Mouse (Mus musculus) testis, adult 10 weeks (tissue): Measurements from ENCODE around the gene Rps5. TPM values are rescaled to one million over a fixed set of nuclear protein-coding genes. Genes with fewer than 3 reads are reported as not detected.

Experiments used
- polyA plus RNA-seq: library from polyadenylated mRNA; stranded (reverse); fragments of 350-450 nt; fragmentation: Illumina TruSeq; extraction: RNeasy Lipid Tissue Mini Kit (QIAGEN cat#74804); gene quantifications from one replicate; pipeline ENCODE4 v1.2.3, GENCODE M21; 2014; ENCODE audit warnings: low read depth, low replicate concordance

Gene Rps5
- 10.1 TPM for polyA plus RNA-seq

DNA sequence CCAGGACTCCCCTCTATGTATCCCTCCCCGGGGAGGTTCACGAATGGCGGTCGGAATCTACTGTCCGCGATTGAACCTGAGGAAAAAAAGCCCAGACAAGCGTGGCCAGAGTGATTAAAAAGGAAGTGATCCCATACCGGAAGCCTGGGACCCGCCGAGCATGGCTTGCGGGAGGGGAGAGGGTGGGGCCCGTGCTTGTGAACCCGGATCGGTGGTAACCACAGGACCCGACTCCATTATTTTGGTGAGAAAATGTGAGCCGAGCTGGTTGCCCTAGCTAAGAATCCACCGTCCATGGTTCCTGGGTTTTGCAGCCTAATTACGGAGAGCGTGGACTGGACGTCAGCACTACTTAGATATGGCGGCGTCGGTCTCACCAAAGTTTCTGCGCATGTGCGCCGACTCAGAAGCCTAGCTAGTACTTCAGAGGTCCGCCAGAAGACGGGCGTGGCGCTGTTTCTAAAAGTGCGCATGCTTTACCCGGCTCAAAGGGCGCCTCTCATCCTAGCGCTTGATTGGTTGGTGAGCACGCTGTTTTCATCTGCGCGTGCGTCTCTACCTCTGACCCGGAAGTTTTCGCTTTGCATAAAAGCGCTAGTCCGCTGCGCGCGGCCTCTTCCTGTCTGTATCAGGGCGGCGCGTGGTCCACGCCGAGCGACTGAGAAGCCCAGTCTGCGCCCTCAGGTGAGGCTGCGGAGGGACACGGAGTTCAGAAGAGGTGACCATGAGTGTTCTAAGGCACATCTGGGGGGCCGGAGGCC, at the start of gene Rps5:
TSS of gene Rps5 (plus strand) at position 586 of the 761 bp plus-strand sequence.

DNA sequence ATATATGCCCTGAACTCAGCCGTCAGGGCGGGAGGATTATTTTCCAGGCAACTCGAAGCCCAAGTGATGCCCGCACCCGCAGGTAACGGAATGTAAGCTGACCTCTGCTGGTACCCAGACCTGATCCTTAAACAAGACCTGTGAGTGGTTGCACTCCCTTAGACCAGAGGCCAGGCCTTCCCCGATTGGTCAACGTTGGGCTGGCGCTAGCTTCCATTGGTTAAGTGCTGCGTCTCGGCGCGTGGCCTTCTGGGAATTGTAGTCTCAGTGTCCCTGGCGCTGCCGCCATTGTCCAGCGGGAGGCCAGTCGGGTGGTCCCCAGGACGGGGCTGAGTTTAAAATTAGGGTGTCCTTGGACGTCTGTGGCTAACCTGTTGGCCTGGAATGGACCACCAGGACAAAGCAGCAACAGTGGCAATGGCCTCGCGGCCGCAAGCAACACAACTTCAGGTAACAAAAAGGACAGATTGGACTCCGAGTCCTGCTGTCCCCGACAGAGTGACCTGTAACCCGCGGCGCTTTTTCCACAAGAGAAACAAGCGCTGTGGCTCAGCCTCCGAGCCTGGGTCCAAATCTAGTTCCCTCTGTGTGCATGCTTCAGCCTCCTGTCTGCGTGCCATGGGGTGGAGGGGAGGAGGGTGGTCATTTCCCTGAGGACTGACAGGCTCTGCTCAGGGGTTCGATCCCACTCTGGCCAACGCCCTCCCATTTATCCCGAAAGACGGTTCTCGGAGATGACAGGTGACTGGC, 41.0 kb upstream of the Rps5 start, which contains the start of gene Zfp128:
TSS of gene Zfp128 (plus strand) at position 267 of the 750 bp plus-strand sequence.

DNA sequence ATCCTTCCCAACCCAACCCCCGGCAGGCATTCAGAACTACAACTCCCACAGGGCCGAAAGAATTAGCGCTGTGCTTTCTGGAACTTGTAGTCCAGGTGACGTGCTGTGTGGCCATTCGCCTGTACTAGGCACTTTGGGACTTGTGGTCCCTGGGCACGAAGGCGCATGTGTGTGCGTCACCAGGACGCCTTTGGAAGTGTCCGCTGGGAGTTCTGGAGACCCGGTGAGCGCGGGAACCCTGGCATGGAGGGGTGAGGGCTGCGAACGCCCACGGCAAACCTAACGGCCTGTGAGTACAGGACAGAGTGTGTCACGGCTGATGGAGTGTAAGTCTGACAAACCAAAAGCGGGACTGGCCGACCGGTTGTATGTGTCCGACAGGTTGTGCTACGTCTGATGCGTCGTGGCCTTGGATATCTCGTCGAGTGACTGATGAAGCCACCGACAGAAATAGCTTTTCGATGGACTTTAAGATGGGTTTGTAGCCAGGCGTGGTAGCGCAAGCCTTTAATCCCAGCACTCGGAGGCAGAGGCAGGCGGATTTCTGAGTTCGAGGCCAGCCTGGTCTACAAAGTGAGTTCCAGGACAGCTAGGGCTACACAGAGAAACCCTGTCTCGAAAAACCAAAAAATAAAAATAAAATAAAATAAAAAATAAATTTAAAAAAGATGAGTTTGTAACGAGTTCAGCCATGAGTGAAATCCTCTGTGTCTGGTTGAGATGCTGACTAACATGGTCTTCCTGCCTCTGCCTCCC, 24.3 kb upstream of the Rps5 start, which contains the start of gene Zscan22:
TSS of gene Zscan22 (plus strand) at position 161 of the 756 bp plus-strand sequence.

DNA sequence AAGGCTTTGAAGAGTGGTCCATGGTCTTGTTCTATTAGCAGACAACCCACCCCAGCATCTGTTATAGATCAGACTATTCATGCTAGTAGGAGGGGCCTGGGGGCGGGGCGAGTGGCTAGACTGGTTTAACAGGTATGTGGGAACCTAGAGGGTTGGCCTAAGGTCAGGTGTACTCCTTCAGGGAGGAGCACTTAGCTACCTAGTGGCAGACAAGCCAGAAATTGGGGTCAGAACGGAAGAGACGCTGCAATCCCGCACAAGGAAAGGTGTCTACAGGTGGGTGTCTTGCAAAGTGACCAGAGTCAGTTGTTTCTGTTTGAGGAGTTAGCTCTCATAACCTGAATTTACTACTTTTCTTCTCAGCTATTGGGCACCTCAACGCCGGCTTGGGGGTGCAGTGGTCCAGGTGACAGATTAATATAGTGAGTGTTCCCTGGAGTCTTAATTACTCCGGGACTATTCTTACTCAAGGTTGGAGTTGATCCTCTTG, 5.1 kb downstream of the Rps5 start, which contains the start of gene Rnf225:
TSS of gene Rnf225 (plus strand) at position 226 of the 490 bp plus-strand sequence.

DNA sequence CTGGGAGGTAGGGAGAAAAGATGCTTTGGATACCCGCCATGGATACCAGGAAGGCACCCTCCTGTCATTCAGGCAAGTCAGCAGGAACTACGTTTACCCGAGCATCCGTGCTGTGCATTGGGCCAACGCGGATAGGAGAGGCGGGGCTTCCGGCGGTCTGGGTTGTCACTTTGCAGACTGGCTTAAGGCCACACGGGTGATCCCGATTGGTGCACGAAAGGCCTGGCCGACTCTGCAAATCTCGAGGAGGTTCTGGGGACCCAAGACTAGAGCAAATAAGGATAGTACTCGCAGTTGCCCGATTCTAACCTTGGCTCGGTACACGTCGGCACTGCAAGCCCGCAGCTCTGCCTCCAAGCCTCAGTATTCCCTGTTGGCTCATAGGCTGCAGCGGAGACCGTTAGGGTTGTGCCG, 43.6 kb downstream of the Rps5 start, which contains the start of gene Zfp324:
TSS of gene Zfp324 (plus strand) at position 161 of the 414 bp plus-strand sequence.

Other genes with a start within 250 kb of the Rps5 start
- gene Vmn2r55, start 237.3 kb upstream of the Rps5 start, polyA plus RNA-seq, result not detected
- not detected for gene Vmn2r56, start 187.3 kb upstream of the Rps5 start, polyA plus RNA-seq
- gene Zscan18, start 118.7 kb upstream of the Rps5 start, polyA plus RNA-seq, result 12.1 TPM
- 34.9 TPM for gene Zfp329, start 103.4 kb upstream of the Rps5 start, polyA plus RNA-seq
- gene Zfp110, start 87.5 kb upstream of the Rps5 start, polyA plus RNA-seq, result 179 TPM
- 16.0 TPM for gene Zfp128, start 41.1 kb upstream of the Rps5 start, polyA plus RNA-seq
- gene Zscan22, start 24.5 kb upstream of the Rps5 start, polyA plus RNA-seq, result 13.5 TPM
- gene Rnf225, start 5.1 kb downstream of the Rps5 start, polyA plus RNA-seq, result 0.15 TPM
- 0.43 TPM for gene Zfp324, start 43.5 kb downstream of the Rps5 start, polyA plus RNA-seq
- 5.4 TPM for gene Zfp446, start 55.6 kb downstream of the Rps5 start, polyA plus RNA-seq
- gene Slc27a5, start 75.9 kb downstream of the Rps5 start, polyA plus RNA-seq, result not detected
- gene Trim28, start 76.8 kb downstream of the Rps5 start, polyA plus RNA-seq, result 84.5 TPM
- gene Zbtb45, start 87.7 kb downstream of the Rps5 start, polyA plus RNA-seq, result 0.31 TPM
- 93.6 TPM for gene Chmp2a, start 112.5 kb downstream of the Rps5 start, polyA plus RNA-seq
- 123 TPM for gene Ube2m, start 116.0 kb downstream of the Rps5 start, polyA plus RNA-seq
- 2.5 TPM for gene Mzf1, start 132.5 kb downstream of the Rps5 start, polyA plus RNA-seq
- not detected for gene Vmn1r85, start 172.9 kb downstream of the Rps5 start, polyA plus RNA-seq
- gene Vmn1r86, start 197.6 kb downstream of the Rps5 start, polyA plus RNA-seq, result not detected
- gene Vmn1r87, start 217.9 kb downstream of the Rps5 start, polyA plus RNA-seq, result not detected
- gene Vmn1r88, start 237.3 kb downstream of the Rps5 start, polyA plus RNA-seq, result 0.20 TPM